Mouse (Mus musculus) cortical plate, adult 2 months (tissue): Measurements from ENCODE around the gene Zfp831.

Experiments
- CTCF ChIP-seq: fragments of 200-500 bp; IDR thresholded peaks from 2 replicates; pipeline ENCODE4 v1.5.1; 2011; ENCODE audit warnings: mild to moderate bottlenecking, control low read depth, low read length; ENCODE audit not compliant: insufficient read depth; ENCODE audit errors: extremely low read depth
- POLR2A ChIP-seq: fragments of 200-500 bp; IDR thresholded peaks from 2 replicates; pipeline ENCODE4 v1.6.1; 2011; ENCODE audit warnings: mild to moderate bottlenecking, low read length, control low read depth; ENCODE audit not compliant: insufficient read depth; ENCODE audit errors: extremely low read depth

- no peak for TF ChIP-seq CTCF
- TF ChIP-seq POLR2A: no peak
Measured at GRCm38 (mm10) chr2:174727114-174727823, 83.9 kb downstream of the Zfp831 start.
